Mouse (Mus musculus): ENCODE measurements around the gene Cpne8. TPM values are rescaled to one million over a fixed set of nuclear protein-coding genes. Genes with fewer than 3 reads are reported as not detected.
A peak's percentile ranks its signal among the peaks of the same experiment; 100 is the strongest.

Cpne8 gene
- polyA plus RNA-seq, 1 experiment from 2014 or later = 16.4 TPM

- Histone ChIP-seq H3K27me3 (ENCODE audit: control insufficient read depth, insufficient read depth, low read length) (no peaks in the 10 kb centered on the region), H3K9ac (ENCODE audit: low read length) (no peak overlapping the region), H3K36me3 (ENCODE audit: control insufficient read depth, insufficient read depth, low read length) (no peaks in the 10 kb centered on the region), H3K4me1 (ENCODE audit: control insufficient read depth, insufficient read depth, low read length) (no peaks in the 10 kb centered on the region), H3K27ac (ENCODE audit: low read length) (no peak overlapping the region), H3K9me3 (replicated peaks; ENCODE audit: control insufficient read depth, low read length) (no peaks in the 10 kb centered on the region), H3K4me3 (replicated peaks; ENCODE audit: low read length) (no peak overlapping the region), H3K4me2 (ENCODE audit: low read depth, low read length) (no peak overlapping the region)
- no peak for ATAC-seq (ENCODE audit: insufficient read depth, low FRiP score)
- WGBS = 38% methylated on average over 7 of the region's 7 CpGs
Observed at GRCm38 (mm10) chr15:90669494-90669893, 9.7 kb downstream of the Cpne8 start.

- no peaks in the 10 kb centered on the region for H3K9me3 ChIP-seq (replicated peaks; ENCODE audit: control insufficient read depth, low read length)
- no peaks in the 10 kb centered on the region for H3K27me3 ChIP-seq (ENCODE audit: control insufficient read depth, insufficient read depth, low read length)
- 78% methylated on average over 6 of the region's 6 CpGs for WGBS
- H3K4me2 ChIP-seq (ENCODE audit: low read depth, low read length) = no peak overlapping the region
- H3K4me3 ChIP-seq (replicated peaks; ENCODE audit: low read length) = no peak overlapping the region
- H3K36me3 ChIP-seq (ENCODE audit: control insufficient read depth, insufficient read depth, low read length) = no peaks in the 10 kb centered on the region
- H3K4me1 ChIP-seq (ENCODE audit: control insufficient read depth, insufficient read depth, low read length) = no peaks in the 10 kb centered on the region
- no peak for ATAC-seq (ENCODE audit: insufficient read depth, low FRiP score)
- H3K27ac ChIP-seq (ENCODE audit: low read length) = no peak overlapping the region
- H3K9ac ChIP-seq (ENCODE audit: low read length) = no peak overlapping the region
Observed at GRCm38 (mm10) chr15:90666893-90667292, 12.3 kb downstream of the Cpne8 start.

- Histone ChIP-seq H3K27me3 (ENCODE audit: control insufficient read depth, insufficient read depth, low read length) (no peaks in the 10 kb centered on the region), H3K4me3 (replicated peaks; ENCODE audit: low read length) (no peak overlapping the region), H3K4me1 (ENCODE audit: control insufficient read depth, insufficient read depth, low read length) (no peaks in the 10 kb centered on the region), H3K4me2 (ENCODE audit: low read depth, low read length) (no peak overlapping the region), H3K9ac (ENCODE audit: low read length) (no peak overlapping the region), H3K9me3 (replicated peaks; ENCODE audit: control insufficient read depth, low read length) (no peaks in the 10 kb centered on the region), H3K36me3 (ENCODE audit: control insufficient read depth, insufficient read depth, low read length) (no peaks in the 10 kb centered on the region), H3K27ac (ENCODE audit: low read length) (no peak overlapping the region)
- 66% methylated on average over 3 of the region's 3 CpGs for WGBS
- no peak for ATAC-seq (ENCODE audit: insufficient read depth, low FRiP score)
Observed at GRCm38 (mm10) chr15:90664615-90665014, 14.6 kb downstream of the Cpne8 start.

GRCm38 (mm10) chr15:90663631-90664030, 15.6 kb downstream of the Cpne8 start:
- no peak for ATAC-seq (ENCODE audit: insufficient read depth, low FRiP score)
- Histone ChIP-seq H3K36me3 (ENCODE audit: control insufficient read depth, insufficient read depth, low read length) (no peaks in the 10 kb centered on the region), H3K4me1 (ENCODE audit: control insufficient read depth, insufficient read depth, low read length) (no peaks in the 10 kb centered on the region), H3K27ac (ENCODE audit: low read length) (no peak overlapping the region), H3K27me3 (ENCODE audit: control insufficient read depth, insufficient read depth, low read length) (no peaks in the 10 kb centered on the region), H3K9me3 (replicated peaks; ENCODE audit: control insufficient read depth, low read length) (no peaks in the 10 kb centered on the region), H3K4me2 (ENCODE audit: low read depth, low read length) (no peak overlapping the region), H3K4me3 (replicated peaks; ENCODE audit: low read length) (no peak overlapping the region), H3K9ac (ENCODE audit: low read length) (no peak overlapping the region)
- 85% methylated on average over 4 of the region's 4 CpGs for WGBS

GRCm38 (mm10) chr15:90660723-90661122, 18.5 kb downstream of the Cpne8 start:
- Histone ChIP-seq H3K4me2 (ENCODE audit: low read depth, low read length) (no peak overlapping the region), H3K4me1 (ENCODE audit: control insufficient read depth, insufficient read depth, low read length) (no peaks in the 10 kb centered on the region), H3K4me3 (replicated peaks; ENCODE audit: low read length) (no peak overlapping the region), H3K9me3 (replicated peaks; ENCODE audit: control insufficient read depth, low read length) (no peaks in the 10 kb centered on the region), H3K9ac (ENCODE audit: low read length) (no peak overlapping the region), H3K36me3 (ENCODE audit: control insufficient read depth, insufficient read depth, low read length) (no peaks in the 10 kb centered on the region), H3K27me3 (ENCODE audit: control insufficient read depth, insufficient read depth, low read length) (no peaks in the 10 kb centered on the region), H3K27ac (ENCODE audit: low read length) (no peak overlapping the region)
- 88% methylated on average over 3 of the region's 3 CpGs for WGBS
- no peak for ATAC-seq (ENCODE audit: insufficient read depth, low FRiP score)

- ATAC-seq (ENCODE audit: insufficient read depth, low FRiP score) = no peak
- no peak overlapping the region for H3K27ac ChIP-seq (ENCODE audit: low read length)
- H3K4me2 ChIP-seq (ENCODE audit: low read depth, low read length) = no peak overlapping the region
- no peaks in the 10 kb centered on the region for H3K36me3 ChIP-seq (ENCODE audit: control insufficient read depth, insufficient read depth, low read length)
- no peaks in the 10 kb centered on the region for H3K9me3 ChIP-seq (replicated peaks; ENCODE audit: control insufficient read depth, low read length)
- no peaks in the 10 kb centered on the region for H3K4me1 ChIP-seq (ENCODE audit: control insufficient read depth, insufficient read depth, low read length)
- H3K27me3 ChIP-seq (ENCODE audit: control insufficient read depth, insufficient read depth, low read length) = no peaks in the 10 kb centered on the region
- no peak overlapping the region for H3K4me3 ChIP-seq (replicated peaks; ENCODE audit: low read length)
- WGBS = 53% methylated on average over 2 of the region's 2 CpGs
- H3K9ac ChIP-seq (ENCODE audit: low read length) = no peak overlapping the region
Observed at GRCm38 (mm10) chr15:90658053-90658452, 21.2 kb downstream of the Cpne8 start.

- H3K4me1 ChIP-seq (ENCODE audit: control insufficient read depth, insufficient read depth, low read length) = no peaks in the 10 kb centered on the region
- no peaks in the 10 kb centered on the region for H3K9me3 ChIP-seq (replicated peaks; ENCODE audit: control insufficient read depth, low read length)
- no peak overlapping the region for H3K27ac ChIP-seq (ENCODE audit: low read length)
- 74% methylated on average over 8 of the region's 8 CpGs for WGBS
- no peak overlapping the region for H3K9ac ChIP-seq (ENCODE audit: low read length)
- no peaks in the 10 kb centered on the region for H3K36me3 ChIP-seq (ENCODE audit: control insufficient read depth, insufficient read depth, low read length)
- H3K27me3 ChIP-seq (ENCODE audit: control insufficient read depth, insufficient read depth, low read length) = no peaks in the 10 kb centered on the region
- no peak overlapping the region for H3K4me2 ChIP-seq (ENCODE audit: low read depth, low read length)
- peak; percentile 74 for ATAC-seq (ENCODE audit: insufficient read depth, low FRiP score)
- H3K4me3 ChIP-seq (replicated peaks; ENCODE audit: low read length) = no peak overlapping the region
Observed at GRCm38 (mm10) chr15:90656521-90656920, 22.7 kb downstream of the Cpne8 start.

- no peak overlapping the region for H3K4me2 ChIP-seq (ENCODE audit: low read depth, low read length)
- WGBS = 91% methylated on average over 5 of the region's 5 CpGs
- no peak overlapping the region for H3K4me3 ChIP-seq (replicated peaks; ENCODE audit: low read length)
- H3K36me3 ChIP-seq (ENCODE audit: control insufficient read depth, insufficient read depth, low read length) = no peaks in the 10 kb centered on the region
- H3K27me3 ChIP-seq (ENCODE audit: control insufficient read depth, insufficient read depth, low read length) = no peaks in the 10 kb centered on the region
- no peak overlapping the region for H3K27ac ChIP-seq (ENCODE audit: low read length)
- no peaks in the 10 kb centered on the region for H3K9me3 ChIP-seq (replicated peaks; ENCODE audit: control insufficient read depth, low read length)
- no peak for ATAC-seq (ENCODE audit: insufficient read depth, low FRiP score)
- no peak overlapping the region for H3K9ac ChIP-seq (ENCODE audit: low read length)
- H3K4me1 ChIP-seq (ENCODE audit: control insufficient read depth, insufficient read depth, low read length) = no peaks in the 10 kb centered on the region
Observed at GRCm38 (mm10) chr15:90647011-90647577, 32.1 kb downstream of the Cpne8 start.

GRCm38 (mm10) chr15:90646326-90646725, 32.9 kb downstream of the Cpne8 start:
- Histone ChIP-seq H3K9ac (ENCODE audit: low read length) (no peak overlapping the region), H3K27ac (ENCODE audit: low read length) (no peak overlapping the region), H3K4me2 (ENCODE audit: low read depth, low read length) (no peak overlapping the region), H3K4me1 (ENCODE audit: control insufficient read depth, insufficient read depth, low read length) (no peaks in the 10 kb centered on the region), H3K27me3 (ENCODE audit: control insufficient read depth, insufficient read depth, low read length) (no peaks in the 10 kb centered on the region), H3K36me3 (ENCODE audit: control insufficient read depth, insufficient read depth, low read length) (no peaks in the 10 kb centered on the region), H3K9me3 (replicated peaks; ENCODE audit: control insufficient read depth, low read length) (no peaks in the 10 kb centered on the region), H3K4me3 (replicated peaks; ENCODE audit: low read length) (no peak overlapping the region)
- ATAC-seq (ENCODE audit: insufficient read depth, low FRiP score) = no peak
- WGBS = 91% methylated on average over 4 of the region's 4 CpGs

- no peak for ATAC-seq (ENCODE audit: insufficient read depth, low FRiP score)
- Histone ChIP-seq H3K36me3 (ENCODE audit: control insufficient read depth, insufficient read depth, low read length) (no peaks in the 10 kb centered on the region), H3K27ac (ENCODE audit: low read length) (no peak overlapping the region), H3K9ac (ENCODE audit: low read length) (no peak overlapping the region), H3K4me2 (ENCODE audit: low read depth, low read length) (no peak overlapping the region), H3K9me3 (replicated peaks; ENCODE audit: control insufficient read depth, low read length) (no peaks in the 10 kb centered on the region), H3K4me3 (replicated peaks; ENCODE audit: low read length) (no peak overlapping the region), H3K4me1 (ENCODE audit: control insufficient read depth, insufficient read depth, low read length) (no peaks in the 10 kb centered on the region), H3K27me3 (ENCODE audit: control insufficient read depth, insufficient read depth, low read length) (no peaks in the 10 kb centered on the region)
- 84% methylated on average over 10 of the region's 10 CpGs for WGBS
Observed at GRCm38 (mm10) chr15:90645828-90646227, 33.4 kb downstream of the Cpne8 start.
